Mouse (Mus musculus): ENCODE measurements at regions not wholly inside any gene's neighbourhood (a gene's known extent, or its start where the extent isn't known, plus 50 kb on each side); places are given as distances from the start of the nearest gene placed in this dataset.

- in situ Hi-C loops (cut with MboI, MseI), result no loop called here
These were observed 94.9 kb upstream of the Eef1e1 start for GRCm38 (mm10) chr13:38753722-38754121.

DNA sequence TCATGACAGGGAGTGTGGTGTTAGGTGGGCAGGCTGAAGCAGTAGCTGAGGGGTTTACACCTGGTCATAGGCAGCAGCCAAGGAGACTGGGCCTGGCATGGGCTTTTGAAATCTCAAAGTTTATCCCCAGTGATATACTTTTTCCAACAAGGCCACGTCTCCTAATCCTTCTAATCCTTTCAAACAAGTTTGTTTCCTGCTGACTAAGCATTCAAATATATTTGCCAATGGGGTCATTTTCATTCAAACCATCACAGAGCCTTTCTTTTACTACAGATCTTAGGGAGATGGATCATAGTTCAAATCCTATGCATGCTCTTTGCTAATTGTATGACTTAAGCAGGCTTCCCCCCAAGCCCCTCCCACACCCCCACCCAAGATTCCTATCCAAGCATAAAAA, 93.0 kb upstream of the Eef1e1 start:
- in situ Hi-C loops (cut with MboI, MseI), result no loop called here

- in situ Hi-C loops (cut with MboI, MseI), result no loop called here
These were observed 81.2 kb upstream of the Eef1e1 start for GRCm38 (mm10) chr13:38740066-38740465.

- in situ Hi-C loops (cut with MboI, MseI), result loop anchor here in 1 of 2 experiments (10.0 kb wide), 1 partner anchor 158 kb away; no protein-coding TSS in a partner anchor
These were observed 77.6 kb upstream of the Eef1e1 start for GRCm38 (mm10) chr13:38736361-38737035.

GRCm38 (mm10) chr13:38735294-38735693, 76.4 kb upstream of the Eef1e1 start:
- in situ Hi-C loops (cut with MboI, MseI), result loop anchor here in 1 of 2 experiments (10.0 kb wide), 1 partner anchor 160 kb away; no protein-coding TSS in a partner anchor

DNA sequence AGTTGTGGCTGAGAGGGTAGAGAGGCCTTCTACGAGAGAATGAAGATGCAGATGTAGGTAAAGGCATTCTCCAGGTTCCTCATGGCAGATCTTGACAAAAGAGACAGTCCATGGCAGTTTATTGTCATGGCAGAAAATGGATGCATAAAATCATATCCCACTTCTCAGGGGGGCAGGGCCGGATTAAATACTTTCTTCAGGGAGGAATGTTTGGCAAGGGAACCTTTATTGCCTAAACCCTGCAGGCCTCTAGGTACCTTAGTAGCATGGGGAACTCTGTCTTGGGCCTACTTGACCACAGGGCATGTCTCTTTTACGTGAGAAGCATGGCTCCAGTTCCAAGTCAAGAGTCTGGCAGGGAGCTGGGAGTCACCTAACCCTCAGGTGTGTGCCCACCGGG, 74.4 kb upstream of the Eef1e1 start:
- in situ Hi-C loops (cut with MboI, MseI), result loop anchor here in 1 of 2 experiments (10.0 kb wide), 1 partner anchor 162 kb away; no protein-coding TSS in a partner anchor

GRCm38 (mm10) chr13:38725452-38725851, 66.6 kb upstream of the Eef1e1 start:
- in situ Hi-C loops (cut with MboI, MseI), result no loop called here

GRCm38 (mm10) chr13:38721166-38721565, 62.3 kb upstream of the Eef1e1 start:
- in situ Hi-C loops (cut with MboI, MseI), result no loop called here

DNA sequence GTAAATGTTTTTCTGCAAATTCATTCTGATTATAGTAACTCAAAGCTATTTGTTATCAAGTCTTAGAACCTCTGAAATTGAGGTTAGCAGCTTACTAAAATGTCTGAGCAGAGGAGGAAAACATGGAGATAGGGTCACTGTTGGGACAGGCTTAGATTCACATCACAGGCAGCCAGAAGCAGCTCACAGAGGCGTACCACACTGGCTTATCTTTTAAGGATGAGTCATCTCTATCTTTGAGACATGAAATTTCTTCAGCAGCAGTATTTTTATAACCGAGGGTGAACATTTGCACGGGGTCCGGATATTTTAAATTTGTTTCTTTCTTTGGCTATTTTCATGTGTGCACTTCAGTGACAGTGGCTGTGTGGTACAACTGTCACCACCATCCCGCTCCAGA, 56.0 kb upstream of the Eef1e1 start:
- in situ Hi-C loops (cut with MboI, MseI), result no loop called here
